Mouse (Mus musculus): Measurements from ENCODE around the gene Olfr704.

GRCm38 (mm10) chr7:106815775-106816174, 47.2 kb upstream of the Olfr704 start:
- TF ChIP-seq POLR2A (IDR thresholded peaks at IDR 0.05; ENCODE audit: low read depth, low read length): no peak
- peak; percentile 33; the same call in 1 of the 2 replicates for TF ChIP-seq CTCF (IDR thresholded peaks at IDR 0.05; ENCODE audit: extremely low read depth, insufficient read depth, insufficient read length, insufficient replicate concordance)
